Mouse (Mus musculus): ENCODE data around the gene Hpse2. TPM values are rescaled to one million over a fixed set of nuclear protein-coding genes. Genes with fewer than 3 reads are reported as not detected.

Gene Hpse2
- polyA plus RNA-seq, 1 experiment: 2.2 TPM

DNA sequence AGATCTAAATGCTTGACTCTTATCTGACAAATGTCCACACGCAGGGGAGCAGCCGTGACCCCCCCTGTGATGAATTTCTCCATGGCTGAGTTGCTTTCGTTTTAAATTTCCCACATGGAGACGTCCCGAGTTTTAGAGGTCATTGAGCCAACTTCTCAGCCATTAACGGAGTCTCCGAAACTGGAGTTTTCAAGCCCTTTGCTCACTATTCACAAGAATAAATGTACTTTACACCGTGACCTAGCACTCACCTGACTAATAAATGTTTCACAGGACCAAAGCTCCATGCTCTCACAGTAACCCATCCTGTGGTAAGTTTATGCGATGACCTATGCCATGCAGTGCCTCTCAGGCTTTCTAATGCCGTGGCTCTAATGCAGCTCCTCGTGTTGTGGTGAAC lies 638.0 kb downstream of the Hpse2 start:
- 72% methylated on average over 11 of the region's 11 CpGs for WGBS
- DNase-seq (ENCODE audit: low read depth, low spot score): no peak

DNA sequence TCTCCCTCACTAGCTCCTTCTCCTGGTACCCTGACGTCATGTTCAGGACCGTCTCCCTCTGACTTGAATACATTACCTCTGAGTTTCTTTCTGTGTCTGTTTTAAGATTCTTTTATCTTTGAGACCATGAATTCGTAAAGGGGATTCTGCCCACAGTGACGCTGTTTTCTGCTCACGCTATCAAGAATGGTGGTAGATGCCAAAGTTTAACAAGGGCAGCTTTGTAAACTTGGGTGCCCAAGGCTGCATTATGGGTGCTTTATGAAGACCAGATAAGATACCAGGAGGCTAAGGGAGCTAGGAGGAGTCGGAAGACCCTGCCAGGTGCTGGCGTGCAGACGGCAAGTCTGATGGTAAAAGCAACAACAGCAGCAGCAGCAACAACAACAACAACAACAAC lies 641.5 kb downstream of the Hpse2 start:
- WGBS: 87% methylated on average over 8 of the region's 8 CpGs
- DNase-seq (ENCODE audit: low read depth, low spot score): no peak

DNA sequence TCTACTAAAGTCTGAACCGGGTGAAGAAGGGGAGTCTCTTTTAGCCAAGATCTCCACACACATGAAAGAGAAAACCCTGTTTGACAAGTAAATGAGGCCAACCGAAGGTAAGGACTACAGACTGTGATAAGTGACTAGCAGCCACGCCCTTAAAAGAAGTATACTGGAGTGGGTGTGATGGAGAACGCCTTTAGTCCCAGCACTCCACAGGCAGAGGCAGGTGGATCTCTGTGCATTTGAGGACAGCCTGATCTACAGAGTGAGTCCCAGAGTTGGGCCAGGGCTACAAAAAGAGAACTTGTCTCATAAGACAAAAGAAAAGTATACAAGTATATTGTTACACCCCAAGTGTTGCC lies 642.3 kb downstream of the Hpse2 start:
- WGBS: 33% methylated on average over 4 of the region's 4 CpGs
- no peak for DNase-seq (ENCODE audit: low read depth, low spot score)

DNA sequence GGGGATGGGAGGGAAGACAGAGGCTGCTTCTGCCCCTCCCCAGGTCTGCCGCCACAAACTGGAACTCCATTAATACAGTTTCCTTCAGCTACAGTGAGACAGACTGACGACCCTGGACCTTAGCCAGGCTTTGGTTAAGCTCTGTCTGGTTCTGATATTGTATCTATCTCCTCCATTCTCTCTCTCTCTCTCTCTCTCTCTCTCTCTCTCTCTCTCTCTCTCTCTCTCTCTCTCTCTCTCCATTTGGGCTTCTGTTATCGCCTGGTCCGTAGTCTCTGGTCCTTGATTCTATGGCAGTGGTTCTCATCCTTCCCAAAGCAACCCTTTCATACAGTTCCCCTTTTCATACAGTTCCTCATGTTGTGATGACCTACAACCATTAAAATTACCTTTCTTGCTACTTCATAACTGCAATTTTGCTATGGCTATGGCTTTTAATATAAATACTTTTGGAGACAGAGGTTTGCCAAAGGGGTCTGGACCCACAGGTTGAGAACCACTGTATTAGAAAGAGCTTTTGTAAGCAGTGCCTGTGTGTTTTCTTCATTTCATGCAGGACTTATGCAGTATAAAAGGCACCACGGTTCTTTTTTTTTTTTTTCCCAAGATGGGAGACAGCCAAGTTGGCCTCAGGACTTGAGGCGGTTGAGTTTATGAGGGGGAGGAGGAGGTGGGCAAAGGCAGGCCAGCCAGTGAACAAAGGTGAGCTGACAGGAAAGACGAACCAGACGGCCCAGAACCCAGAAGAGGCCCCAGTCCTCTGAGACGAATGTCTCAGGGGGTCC lies 642.9 kb downstream of the Hpse2 start:
- WGBS: 43% methylated on average over 9 of the region's 9 CpGs
- DNase-seq (ENCODE audit: low read depth, low spot score): no peak

DNA sequence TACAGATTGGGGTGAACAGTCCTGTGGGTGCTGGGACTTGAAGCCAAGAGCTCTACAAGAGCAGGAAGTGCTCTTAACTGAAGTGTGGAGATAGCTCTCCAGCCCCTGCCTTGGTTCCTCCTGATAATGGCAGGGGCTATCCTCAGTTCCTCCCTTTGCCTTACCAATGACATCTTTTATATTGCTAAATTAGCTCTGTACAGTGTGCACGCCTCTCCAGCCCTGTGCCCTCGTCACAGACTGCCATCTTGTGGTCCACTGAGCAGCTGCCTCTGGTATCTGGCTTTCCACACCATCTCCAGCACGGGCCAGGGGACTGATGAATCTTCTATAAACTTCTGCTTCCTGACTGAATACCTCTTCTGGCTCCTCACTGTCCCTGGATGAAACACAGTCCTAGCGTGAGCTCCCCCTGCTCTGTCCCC lies 644.0 kb downstream of the Hpse2 start:
- 16% methylated on average over 4 of the region's 4 CpGs for WGBS

DNA sequence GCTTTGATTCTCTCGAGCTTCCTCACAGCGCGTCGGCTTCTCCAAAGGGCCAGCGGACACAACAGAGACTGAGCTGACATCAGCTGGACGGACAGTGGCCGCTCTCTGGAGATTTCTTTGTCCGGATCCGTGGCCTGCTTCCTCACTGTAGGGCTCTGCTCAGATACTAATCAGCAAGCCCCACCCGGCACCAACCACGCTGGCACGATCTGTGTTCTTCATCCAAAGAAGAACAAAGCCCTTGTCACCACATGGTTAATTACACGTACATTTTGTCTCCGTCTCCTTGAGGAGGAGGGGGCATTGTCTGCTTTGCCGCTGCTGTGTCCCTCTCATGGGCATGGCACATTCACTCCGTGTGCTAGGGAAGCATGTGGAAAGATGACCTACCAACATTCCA lies 644.9 kb downstream of the Hpse2 start:
- 90% methylated on average over 16 of the region's 16 CpGs for WGBS
- DNase-seq (ENCODE audit: low read depth, low spot score): no peak

More for the DNA sequence above, 644.0 kb downstream of the Hpse2 start:
- DNase-seq (ENCODE audit: low read depth, low spot score): no peak

DNA sequence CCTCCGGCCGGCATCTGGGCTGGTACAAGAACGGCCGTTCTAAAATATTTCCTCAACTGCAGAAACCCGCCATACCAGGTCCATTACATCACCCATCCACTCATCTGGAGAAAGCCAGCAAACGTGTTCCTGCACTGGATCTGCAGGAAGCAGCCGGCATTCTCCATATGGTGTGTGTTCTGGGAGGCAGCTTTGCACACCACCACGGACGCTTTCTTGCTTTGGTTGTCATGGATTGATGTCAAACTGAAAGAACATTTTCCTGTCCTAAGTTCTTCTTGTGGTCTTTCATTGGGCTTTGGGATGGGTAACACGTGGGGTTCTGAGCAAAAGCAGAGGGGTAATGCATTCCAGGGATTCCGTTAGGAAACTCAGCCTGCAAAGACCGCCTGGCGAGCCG lies 646.3 kb downstream of the Hpse2 start:
- no peak for DNase-seq (ENCODE audit: low read depth, low spot score)
- 65% methylated on average over 14 of the region's 14 CpGs for WGBS

DNA sequence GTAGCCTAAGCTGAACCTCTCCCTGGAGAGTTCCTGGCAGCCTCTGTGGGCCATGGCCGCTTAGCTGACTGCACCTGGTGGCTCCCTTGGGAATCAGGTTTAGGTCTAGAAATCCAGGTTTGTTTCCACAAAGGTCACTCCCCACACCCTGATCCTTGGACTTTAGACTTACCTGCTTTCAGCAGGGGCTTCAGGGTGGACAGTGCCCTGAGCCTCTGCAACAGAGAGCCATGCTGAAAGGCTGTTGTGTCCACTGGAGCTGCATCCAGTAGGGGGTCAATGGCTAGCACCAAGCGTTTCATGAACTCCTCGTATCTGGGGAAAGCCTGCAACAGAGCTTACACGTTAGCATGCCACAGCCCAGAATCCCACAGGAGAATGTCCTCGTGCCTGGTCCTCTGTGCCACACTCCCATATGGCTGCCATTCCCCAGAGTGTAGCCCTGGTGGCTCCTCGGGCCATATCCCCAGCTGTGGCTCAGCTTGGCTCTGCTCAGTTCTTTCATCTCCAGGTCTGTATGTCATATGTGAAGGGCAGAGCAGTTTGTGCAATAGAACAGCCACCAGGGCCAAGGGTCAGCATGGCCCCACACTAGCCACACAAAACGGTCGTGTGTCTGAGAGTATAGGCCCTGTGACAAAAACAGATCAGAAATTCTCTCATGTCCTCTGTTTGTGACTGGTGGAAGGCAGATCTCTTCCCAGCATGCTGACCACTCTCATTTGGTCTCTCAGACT lies 647.8 kb downstream of the Hpse2 start:
- 82% methylated on average over 8 of the region's 8 CpGs for WGBS
- DNase-seq (ENCODE audit: low read depth, low spot score): no peak

DNA sequence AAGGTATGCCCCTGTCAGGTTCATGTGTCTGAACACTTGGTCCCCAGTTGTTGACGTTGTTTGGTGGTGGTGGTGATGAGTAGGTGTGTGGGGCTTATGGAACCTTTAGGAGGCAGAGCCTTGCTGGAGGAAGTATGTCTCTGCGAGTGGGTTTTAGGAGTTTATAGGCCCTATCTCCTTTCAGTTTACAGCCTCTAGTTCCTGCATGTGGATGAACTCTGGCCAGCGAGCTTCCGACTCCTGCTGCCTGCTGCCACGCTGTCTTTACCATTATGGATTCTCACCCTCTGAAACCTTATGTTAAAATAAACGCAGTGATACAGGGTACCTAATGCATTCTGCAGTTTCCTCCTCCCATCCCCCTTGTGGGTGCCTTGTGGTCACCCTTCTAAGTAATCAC lies 648.4 kb downstream of the Hpse2 start:
- DNase-seq (ENCODE audit: low read depth, low spot score): no peak
- WGBS: 21% methylated on average over 6 of the region's 6 CpGs

DNA sequence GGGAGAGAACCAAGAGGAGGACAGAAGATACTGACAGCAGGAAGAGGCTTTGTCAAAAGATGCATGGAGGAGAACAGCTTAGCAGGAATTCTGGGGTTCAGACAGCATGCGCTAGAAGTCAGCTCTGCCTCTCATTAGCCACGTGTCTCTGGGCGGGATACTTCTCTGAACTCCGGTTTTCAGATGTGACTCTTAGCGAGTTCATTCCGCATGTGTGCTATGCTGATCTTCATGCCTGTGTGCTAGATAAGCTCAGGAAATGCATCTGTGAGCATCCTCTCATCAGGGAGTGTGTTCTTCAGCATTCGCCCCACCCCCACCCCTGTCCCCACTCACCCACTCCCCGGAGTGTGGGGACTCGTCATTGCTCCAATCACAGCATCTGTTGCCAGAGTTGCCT lies 650.4 kb downstream of the Hpse2 start:
- DNase-seq (ENCODE audit: low read depth, low spot score): no peak
- 91% methylated on average over 9 of the region's 9 CpGs for WGBS

Other genes with a start within 250 kb of the Hpse2 start
- 0.48 and 0.55 TPM in 2 replicates for gene Cnnm1, start 52.1 kb upstream of the Hpse2 start, polyA plus RNA-seq (2012; rRNA removed)
- 53.4 and 74.3 TPM in 2 replicates for gene Got1, start 136.2 kb upstream of the Hpse2 start, polyA plus RNA-seq (2012; rRNA removed)
- 9.1 and 11.7 TPM in 2 replicates for gene Nkx2-3, start 224.0 kb upstream of the Hpse2 start, polyA plus RNA-seq (2012; rRNA removed)

All from large intestine, adult 2 months (tissue).